Mouse (Mus musculus) activated CD4-positive, CD25-positive, alpha-beta regulatory T cell, adult 4 months (primary cell): ENCODE measurements around the gene Slc43a1. TPM values are rescaled to one million over a fixed set of nuclear protein-coding genes. Genes with fewer than 3 reads are reported as not detected.
"Not testable (repeated sequence)": the region's sequence is repeated elsewhere in the genome, so short reads cannot be mapped to it uniquely, and the experiment has no call there.

ENCODE experiments used
- ATAC-seq: one replicate; pipeline ENCODE4 v1.8.0; 2017
- polyA plus RNA-seq, 2 experiments: library from polyadenylated mRNA; unstranded; fragments of 100-300 nt; shearing (Covaris generic); gene quantifications; one replicate each; pipeline ENCODE4 v1.2.1; 2017

Gene Slc43a1
- polyA plus RNA-seq, 2 experiments from 2014 or later, result 3.7 to 7.6 TPM

DNA sequence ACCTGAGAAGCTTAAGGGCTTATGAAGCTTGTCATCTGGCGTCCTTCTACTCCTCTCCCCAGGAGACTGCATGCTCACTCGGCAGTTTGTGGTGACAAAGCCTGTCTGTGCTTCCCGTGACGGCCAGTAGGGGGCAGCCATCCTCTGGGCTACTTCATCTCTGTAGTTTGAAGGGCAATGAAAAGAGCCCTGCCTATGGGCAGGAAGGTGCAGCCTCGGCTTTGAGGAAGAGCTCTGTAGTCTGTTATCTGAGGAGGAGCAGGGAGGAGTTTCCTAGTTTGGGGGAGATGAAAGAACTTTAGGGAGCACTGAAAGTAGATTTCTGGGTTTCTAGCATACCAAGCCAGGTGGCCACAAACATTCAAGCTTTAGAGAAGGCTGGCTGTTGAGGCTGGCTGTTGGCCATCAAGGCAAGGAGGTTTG is 29.9 kb downstream of the Slc43a1 start:
- peak; percentile 64 for ATAC-seq

DNA sequence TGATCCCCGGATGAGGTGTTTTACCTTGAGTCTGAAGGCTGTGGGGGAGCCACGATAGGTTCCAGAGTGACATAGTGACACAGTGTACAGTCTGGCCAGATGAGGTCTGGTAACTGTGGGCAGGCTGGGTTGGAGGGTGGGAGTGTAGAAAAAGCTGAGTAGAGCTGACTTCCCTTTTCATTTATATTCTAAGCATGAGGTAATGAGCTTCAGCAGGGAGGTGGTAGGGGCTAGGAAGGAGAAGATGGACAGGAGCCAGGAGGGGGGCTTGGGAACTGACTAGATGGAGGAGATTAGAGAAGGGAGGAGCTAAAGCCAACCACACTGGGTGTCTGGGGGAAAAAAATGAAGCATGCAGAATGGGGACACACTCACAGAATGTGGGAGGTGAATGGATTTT is 30.3 kb downstream of the Slc43a1 start:
- ATAC-seq, result no peak

DNA sequence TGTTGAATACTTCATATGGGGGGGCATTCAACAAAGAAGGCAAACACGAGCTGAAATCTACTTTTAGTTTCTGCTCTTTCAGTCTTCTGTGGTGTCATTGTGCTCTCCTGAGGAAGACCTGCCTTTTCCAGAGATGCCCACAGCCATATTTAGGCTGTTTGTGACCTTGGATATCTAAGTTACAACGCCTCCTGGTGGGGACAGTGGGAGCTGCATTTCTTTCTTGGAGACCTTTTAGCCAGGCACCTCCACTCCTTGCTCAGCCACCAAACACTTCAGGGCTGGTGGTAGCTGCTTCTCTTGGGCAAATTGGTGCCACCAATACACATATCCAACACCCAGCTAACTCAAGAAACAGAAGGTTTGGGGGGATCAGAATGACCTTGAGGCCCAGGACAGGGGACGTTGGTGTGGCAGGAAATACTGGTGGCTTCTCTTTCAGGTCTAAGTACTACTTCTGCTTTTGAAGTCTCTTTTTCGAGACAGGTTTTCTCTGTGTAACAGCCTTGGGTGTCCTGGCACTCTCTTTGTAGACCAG is 32.0 kb downstream of the Slc43a1 start:
- ATAC-seq, result no peak

DNA sequence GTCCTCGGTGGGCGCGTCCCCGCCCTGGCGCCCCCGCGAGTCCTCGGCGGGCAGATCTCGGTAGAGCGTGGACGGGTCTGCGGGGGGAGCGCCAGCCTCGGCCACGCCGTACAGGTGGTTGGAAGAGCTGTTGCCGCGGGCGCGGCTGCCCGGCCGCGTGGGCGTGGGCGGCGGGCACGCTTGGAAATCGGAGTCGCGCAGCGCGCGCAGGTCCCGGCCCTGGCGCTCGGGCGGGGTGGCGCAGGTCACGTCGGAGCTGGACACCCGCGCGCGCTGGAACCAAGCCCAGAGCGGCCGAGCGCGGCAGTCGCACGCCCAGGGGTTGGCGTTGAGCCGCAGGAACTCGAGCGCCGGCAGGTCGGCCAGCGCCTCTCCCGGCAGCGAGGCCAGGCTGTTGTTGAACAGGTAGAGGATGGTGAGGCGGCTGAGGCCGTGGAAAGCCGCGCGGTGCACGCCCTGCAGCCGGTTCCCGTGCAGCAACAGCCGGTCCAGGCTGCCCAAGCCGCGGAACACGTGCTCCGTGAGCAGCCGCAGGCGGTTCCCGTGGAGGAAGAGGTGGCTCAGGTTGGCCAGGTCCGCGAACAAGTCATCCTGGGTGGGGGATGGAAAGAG is 33.6 kb downstream of the Slc43a1 start:
- ATAC-seq, result peak; percentile 14

DNA sequence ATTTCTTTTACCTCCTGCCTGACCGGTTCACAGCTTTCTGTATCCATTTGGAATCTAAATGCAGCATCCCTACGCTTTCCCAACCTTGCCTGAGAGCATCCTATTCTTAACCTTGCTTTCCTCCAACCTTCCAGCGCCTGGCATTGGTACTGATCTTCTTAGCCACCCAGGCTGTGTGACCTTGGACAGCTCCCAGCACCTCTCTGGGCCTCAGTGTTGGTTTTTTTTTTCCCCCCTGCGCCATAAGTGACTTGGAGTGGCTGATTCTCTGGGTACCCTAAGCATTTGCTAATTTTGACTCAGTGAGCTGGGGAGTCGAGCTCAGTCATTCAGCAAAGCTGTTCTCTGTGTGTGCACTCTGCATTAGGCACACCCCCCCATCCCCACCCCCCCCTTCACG is 37.2 kb downstream of the Slc43a1 start:
- no peak for ATAC-seq

DNA sequence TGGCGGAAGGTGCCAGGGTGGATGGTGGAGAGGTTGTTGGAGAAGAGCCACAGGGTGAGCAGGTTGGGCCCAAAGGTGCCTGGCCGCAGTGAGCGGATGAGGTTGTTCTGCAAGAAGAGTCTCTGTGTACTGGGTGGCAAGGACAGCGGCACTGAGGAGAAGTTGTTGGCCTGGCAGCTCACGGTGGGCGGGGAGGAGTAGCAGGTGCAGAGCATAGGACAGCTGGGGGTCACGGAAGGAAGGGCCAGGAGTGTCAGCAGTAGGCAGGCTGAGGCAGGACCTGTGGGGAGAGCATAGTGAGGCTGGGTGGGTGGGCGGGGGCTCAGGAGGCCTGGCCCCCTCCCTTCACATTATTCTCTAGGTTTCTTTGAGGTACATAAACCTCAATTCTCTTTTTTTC is 41.9 kb downstream of the Slc43a1 start:
- no peak for ATAC-seq

DNA sequence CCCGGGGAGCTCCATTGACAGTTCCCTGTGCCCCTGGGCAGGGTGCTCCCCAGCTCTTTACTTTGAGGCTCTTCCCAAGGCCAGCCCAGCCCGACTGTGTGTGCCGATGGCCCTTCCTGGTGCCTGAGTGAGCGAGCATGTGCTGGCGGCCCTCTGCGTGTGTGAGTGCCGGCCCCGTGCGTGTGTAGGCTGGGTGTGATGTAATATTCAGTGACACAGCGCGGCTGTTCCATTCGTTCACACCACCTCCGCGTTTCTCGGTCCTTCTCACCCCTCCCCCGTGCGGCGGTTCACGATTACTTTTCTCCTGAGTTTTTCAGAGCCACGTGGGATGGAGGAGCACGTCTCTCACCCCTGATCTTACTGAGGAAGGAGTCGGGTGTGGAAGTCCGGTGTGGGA is 44.0 kb downstream of the Slc43a1 start:
- no peak for ATAC-seq

DNA sequence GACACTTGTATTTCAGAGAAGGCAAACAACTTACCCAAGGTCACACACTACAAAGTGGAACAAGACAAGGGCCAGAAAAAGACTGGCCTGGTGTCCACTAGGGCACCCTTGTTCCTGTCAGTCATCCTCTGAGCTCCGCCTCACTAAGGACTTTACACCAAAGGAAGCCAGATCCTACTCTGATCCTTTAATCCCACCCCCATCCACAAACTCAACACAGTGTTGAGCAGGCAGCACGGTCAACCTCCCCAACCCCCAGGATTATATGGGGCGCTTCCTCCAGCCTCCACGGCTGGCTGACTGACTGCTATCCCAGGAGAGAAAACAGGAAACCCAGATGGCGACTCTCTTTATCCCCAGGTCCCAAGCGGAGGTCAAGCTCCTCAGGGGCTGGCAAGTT is 44.4 kb downstream of the Slc43a1 start:
- ATAC-seq, result no peak

DNA sequence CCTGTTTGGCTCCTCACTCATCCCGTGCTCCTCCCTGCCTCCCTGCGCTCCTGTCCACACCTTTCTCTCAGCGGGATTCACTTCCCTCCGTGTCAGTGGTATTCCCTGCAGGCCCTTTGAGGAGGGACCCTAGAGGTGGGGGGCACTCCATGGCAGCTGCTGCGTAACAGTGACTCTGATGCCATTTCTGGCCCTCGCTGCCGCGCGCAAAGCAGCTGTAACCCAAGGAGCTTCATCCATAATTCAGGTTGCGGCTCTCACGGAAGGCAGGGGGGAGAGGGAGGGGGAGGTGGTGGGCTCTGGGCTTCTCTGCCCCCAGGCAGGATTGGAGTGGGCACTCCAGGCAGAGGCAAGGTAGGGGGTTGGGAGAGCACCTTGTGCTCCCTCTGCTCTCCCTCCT is 44.9 kb downstream of the Slc43a1 start:
- no peak for ATAC-seq

DNA sequence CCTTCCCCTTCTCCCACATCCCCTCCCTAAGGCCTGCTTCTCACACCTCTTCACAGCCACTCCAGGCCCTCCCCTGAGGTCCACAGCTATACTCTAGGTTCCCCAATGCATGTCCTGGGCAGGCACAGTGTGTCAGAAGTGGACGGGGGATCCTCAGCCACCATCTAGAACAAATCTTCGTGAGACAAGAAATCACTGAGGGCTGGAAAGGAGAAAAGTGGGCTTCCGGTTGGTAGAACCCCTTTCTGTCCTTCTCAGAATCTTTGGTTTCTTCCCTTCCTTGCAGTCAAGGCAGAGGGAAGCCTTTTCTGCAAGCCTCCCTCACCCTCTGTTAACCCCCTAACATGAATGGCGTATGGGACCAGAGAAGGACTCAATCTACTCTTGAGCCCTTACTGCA is 45.3 kb downstream of the Slc43a1 start:
- ATAC-seq, result no peak

DNA sequence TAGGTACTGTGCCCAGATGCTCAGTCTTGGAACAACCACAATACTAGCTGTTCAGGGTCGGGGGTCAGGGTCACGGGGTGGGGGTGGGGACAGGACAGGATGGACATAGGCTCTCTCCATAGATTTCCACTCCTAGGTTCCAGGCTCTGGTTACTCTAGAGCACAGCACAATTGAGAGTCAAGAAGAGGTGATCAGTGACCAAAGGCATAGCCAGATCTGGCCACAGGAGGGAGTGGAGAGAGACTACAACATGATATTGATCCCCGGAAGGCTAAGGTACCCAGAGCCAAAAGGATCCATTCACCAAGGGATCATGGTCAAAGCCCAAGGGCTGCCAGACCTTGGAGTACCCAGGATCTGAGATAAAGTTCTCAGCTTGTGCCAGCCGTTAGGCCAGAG is 46.0 kb downstream of the Slc43a1 start:
- ATAC-seq, result no peak

DNA sequence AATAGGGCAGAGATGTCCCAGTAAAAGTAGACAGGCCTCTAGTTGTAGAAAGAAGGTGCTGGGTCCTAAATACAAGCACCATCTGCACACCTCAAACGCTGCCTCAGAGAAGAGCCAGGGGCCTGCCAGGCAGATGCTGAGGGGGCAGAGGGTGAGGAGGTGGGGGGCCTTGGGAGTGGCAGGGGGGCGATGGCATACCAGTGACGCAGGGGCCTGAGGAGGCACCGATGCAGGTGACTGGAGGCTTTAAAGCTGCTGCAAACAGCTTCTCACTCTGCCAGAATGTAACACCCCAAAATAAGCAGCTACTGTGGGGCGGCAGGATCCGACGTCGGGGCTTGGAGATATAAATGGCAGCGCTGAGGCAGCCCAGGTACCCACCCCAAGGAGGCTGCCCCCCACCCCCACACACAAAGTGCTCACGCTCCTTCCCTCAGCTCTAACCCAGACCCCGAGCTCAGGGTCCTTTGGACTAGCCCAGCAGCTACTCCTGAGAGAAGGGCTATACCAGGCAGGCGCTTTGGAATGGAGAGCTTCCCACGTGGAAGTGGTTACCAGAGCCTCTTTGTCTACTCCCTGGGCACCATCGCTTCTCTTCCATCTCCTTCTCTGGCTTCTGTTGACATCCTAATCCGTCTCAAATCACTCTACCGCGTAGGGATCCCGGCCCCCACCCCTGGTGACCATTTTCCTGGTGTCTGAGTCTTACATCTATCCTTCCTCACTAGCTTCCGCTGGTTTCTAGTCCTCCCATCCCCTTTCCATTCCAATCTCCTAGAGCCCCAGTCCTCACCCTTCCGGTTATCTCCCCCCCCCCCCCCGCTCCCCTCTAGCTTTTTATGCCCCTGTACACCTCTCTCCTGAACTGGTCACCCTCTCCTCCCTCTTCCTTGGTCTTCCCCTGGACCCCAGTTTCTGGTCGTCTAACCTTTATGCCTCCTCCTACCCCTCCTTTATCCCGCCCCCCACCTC is 46.7 kb downstream of the Slc43a1 start:
- ATAC-seq, result no peak

DNA sequence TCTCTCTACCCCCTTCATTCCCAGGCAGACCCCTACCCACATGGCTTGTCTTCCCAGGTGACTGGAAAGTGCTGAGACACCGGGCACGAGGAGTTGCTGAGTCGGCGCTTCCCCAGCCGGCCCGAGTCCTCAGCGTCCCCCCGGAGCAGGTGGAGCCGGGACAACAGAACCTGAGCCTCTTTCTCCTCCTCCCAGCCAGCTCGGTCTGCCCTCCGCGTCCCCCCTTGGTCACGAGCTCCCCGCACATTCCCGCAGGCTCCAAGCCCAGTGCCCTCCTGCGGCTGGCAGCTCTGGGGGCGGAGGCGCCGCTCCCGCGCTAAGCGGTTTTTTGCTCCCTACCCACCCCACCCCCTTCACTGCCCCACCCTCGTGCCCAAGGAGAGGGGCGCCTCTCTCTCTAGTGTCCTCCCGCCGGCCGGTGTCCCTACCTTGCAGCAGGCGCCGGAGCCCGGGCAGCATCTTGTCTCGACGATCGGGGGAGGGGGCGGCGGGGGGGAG is 47.6 kb downstream of the Slc43a1 start, which contains the start of gene Rtn4rl2:
Gene Rtn4rl2, minus strand, starts transcription at position 477 of the 498 bp plus-strand sequence.
- no peak for ATAC-seq

DNA sequence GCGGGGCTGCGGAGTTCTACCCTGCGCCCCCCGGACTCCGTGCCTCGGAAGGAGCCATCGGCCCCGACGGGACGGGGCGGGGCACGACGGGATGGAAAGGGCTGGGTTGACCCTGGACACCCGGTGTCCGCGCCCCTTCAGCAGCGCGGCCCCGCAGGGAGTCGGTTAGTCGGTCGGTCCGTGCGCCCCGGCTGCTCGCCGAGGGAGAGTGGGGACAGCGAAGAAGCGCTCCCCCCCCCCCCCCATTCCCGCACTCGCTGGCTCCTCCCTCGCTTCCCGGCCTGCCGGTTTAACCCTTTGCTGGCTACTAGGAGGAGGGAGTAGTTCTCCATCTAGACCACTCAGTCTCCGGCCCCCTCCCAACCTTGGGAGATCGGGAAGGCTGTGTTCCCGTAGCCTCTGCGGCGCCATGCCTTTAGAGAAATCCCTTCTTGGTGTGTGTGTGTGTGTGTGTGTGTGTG is 48.2 kb downstream of the Slc43a1 start:
- no peak for ATAC-seq

DNA sequence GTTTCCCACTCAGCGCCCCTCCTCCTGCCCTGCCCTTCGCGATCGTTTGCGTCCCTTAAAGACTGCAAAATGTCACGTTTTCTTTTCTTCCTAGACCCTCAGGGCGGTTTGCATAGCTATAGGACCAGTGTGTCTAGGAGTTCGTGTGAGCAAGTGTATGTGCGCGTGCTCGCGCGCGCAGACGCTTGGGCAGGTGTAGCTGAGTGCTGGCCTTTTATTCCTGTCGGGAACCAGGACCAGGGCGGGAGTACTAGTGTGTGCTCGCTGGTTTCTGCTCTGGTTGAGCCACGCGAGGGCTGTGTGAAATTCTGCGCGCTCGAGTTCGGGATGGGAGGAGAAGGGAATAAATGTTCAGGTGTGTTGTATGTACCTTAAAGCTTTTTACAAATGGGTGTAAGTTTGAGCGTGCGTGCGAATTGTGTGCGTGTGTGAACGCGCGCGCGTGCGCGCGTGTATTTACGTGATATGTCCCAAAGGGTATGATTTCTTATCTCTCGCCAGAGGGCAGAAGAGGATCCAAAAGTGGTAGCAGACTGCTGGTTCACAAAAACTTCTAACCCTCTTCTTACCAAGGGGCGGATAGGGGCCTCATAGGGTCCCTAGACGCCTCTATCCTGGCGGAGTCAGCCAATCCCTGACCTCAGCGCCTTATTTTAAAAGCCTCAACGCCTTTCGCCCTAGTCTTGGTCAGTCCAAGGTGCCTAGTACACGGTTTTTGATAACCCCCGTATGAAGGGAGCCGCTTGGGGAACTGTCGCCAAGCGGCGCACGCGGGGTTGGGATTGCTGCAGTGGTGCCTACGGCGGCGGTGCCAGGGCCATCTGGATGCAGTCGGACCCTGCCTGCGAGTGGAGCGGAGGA is 49.0 kb downstream of the Slc43a1 start:
- ATAC-seq, result no peak

DNA sequence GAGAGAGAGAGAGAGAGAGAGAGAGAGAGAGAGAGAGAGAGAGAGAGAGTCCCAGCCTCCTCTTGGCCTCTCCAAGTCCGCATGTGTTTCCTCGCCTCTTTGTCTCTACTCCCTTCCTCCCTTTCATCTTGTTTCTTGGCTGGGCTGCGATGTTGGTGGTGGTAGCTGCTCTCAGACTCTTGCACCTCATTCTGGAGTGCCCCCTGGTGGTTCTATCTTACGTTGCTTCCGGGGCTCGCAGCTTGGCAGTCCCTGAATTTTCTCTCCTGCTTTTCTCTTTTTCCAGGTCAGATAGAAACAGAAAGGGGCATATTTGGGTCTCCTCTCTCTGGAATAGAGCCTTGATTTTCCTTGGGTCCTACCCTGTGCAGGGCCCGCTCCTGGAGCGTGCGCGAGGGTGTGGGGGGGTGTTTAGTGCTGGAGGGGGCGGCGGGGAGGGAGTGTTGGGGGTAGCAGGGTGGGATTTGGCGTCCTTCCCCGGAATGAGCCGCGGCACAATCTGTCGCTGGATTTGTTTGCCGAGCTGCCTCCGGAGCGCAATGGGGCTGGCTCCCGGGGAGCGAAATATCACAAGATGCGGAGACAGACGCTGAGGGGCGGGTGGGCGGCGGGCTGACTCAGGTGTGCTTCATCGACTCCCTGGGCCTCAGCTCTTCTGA is 50.1 kb downstream of the Slc43a1 start:
- ATAC-seq, result peak; percentile 65

DNA sequence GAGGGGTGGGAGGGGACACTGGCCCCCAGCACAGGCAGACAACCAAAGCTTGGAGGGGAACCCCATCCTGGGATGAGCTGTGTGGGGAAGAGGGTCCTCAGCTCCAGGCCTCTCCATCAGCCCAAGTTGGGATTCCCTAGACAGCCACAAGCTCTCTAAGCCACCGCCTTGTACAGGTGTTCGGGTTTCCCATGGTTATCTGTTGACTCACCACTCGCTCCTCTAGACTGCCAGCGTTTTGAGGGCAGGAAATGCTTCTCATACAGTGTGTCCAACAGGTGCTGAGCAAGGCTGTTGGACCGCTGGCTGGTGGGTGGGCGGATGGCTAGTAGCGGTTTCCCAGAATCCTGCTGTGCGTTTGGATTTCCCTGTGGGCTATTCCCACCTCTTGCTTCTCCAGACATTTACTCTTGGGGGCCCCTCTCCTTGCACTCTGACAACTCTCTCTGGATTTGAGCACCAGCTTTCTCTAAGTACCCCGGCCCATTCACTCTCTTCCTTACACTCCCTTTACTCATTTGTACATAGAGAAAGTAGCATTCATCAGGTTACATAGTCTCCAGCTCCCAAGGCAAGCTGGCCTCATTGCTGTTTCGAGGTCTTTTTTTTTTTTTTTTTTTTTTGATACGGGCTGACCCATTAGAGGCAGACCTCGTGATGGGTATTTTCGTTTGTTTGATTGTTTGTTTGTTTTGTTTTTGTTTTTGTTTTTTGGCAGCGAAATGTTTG is 50.8 kb downstream of the Slc43a1 start:
- no peak for ATAC-seq

DNA sequence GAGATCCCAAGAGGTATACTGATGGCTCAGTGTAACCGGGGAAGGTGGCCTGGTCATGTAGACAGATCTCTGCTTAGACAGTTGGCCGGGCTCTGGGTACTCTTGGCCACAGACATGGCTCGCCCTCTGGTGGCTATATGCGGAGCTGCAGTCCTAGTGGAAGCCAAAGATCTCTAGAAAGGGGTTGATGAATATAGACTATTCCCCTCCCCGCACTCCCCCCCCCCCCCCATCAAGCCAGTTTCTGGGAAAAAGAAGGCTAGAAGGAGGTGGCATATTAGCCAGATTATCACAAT is 51.3 kb downstream of the Slc43a1 start:
- peak; percentile 79 for ATAC-seq

DNA sequence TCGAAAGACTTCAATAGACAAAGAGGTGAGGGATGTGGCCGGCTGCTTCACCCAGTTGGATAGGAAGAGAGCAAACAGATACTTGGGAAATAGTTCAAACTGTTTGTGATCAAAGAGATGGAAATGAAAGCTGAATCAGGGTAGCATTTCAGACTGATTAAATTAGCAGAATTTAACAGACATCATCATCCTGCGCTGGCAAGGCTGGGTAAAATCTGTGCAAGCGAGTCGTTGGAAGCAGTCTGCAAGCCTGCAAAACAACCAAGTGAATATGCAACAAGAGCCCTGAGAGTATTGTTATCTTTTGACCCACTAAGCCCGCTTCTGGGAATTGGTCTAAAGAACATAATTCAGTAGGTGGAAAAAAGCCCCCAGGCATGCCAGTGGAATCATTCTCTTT is 54.7 kb downstream of the Slc43a1 start:
- ATAC-seq, result no peak

DNA sequence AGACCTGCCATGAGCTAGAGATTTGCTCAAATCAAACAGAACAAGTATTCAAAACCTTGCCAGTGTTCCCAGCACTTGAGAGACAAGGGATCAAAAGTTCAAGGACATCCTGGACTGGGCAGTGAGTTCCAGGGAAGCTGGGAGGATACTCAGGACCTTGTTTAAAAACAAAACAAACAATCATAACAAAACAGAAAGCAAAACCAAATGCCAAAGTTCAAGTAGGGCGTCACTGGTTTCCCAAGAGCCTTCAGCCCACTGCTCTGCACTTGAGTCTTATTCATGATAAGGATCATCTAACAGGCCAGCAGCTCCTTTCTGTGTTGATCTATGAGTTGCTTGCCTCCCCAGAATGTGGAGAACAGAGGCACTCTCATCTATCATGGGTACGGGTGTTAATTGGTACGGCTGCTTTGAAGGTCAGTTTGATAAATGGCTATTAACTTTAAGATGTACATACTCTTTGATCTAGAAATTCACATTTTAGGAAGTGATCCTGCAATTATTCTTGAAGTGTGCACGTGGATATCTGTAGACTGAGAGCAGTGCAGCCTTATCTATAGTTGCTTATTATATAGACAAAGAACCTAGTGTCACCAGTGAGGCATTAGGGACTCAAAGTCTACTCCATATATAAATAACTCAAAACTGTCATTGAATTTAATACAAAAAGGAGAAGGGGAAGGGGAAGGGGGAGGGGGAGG is 57.0 kb downstream of the Slc43a1 start:
- ATAC-seq, result no peak

DNA sequence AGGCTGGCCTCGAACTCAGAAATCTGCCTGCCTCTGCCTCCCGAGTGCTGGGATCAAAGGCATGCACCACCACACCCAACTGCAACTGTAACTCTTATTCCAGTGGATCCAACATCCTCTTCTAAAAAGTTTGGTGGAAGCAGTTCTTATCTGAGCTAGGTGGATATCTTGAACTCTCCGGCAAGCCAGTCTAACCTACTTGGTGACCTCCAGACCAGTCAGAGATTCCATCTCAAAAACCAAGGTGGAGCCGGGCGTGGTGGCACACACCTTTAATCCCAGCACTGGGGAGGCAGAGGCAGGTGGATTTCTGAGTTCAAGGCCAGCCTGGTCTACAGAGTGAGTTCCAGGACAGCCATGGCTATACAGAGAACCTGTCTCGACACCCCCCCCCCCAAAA is 58.0 kb downstream of the Slc43a1 start:
- not testable (repeated sequence) for ATAC-seq
